9 mouse cellular contexts compared by ENCODE assay signal in genomic region chr8:126582509-126582908, GRCm38 (mm10). TPM values are rescaled to one million over a fixed set of nuclear protein-coding genes. Genes with fewer than 3 reads are reported as not detected.
DNase-seq lines count a peak whose midpoint lies in the region; ATAC-seq and TF ChIP-seq lines count a peak whose summit lies in the region.
"Had no signal": no experiment of that assay in that cellular context is flagged by ENCODE, and none has a peak within 500 bp of the region (broad histone marks: within the 10 kb centered on the region; RNA-seq: fewer than 3 reads in every experiment).

No protein-coding gene starts in this region.

- H3K27me3 ChIP-seq in intestine, embryonic 14.5 days (replicated peaks; ENCODE audit: control insufficient read depth, insufficient read depth, low read length), result no peaks in the 10 kb centered on the region
- no peaks in the 10 kb centered on the region for H3K27me3 ChIP-seq in liver, adult 2 months (ENCODE audit: control insufficient read depth, insufficient read depth, low read length)

- WGBS in intestine, embryonic 14.5 days, result 49% methylated on average over 6 of the region's 6 CpGs
- WGBS in liver, adult 2 months, result 36% methylated on average over 6 of the region's 6 CpGs

- no peak for ATAC-seq in intestine, embryonic 14.5 days (replicated peaks; ENCODE audit: low FRiP score, low TSS enrichment, low read depth)

- no peak overlapping the region for H3K4me2 ChIP-seq in intestine, embryonic 14.5 days (ENCODE audit: low read length)

- peak overlapping the region; percentile 77 for H3K27ac ChIP-seq in bone marrow macrophage, adult 2 months (ENCODE audit: insufficient read depth, low read depth, low read length)
- H3K27ac ChIP-seq in intestine, embryonic 14.5 days (ENCODE audit: low read depth), result peak overlapping the region; percentile 97; the same call in 1 of the 2 replicates
- peak overlapping the region; percentile 57 for H3K27ac ChIP-seq in liver, adult 2 months (replicated peaks; ENCODE audit: insufficient read depth, low read depth, low read length)

- peaks cover 41% of the 10 kb centered on the region for H3K4me1 ChIP-seq in bone marrow macrophage, adult 2 months (ENCODE audit: control insufficient read depth, insufficient read depth, low read length)
- peaks cover 35% of the 10 kb centered on the region for H3K4me1 ChIP-seq in intestine, embryonic 14.5 days (replicated peaks; ENCODE audit: control insufficient read depth, insufficient read depth, low read length)
- H3K4me1 ChIP-seq in liver, adult 2 months (ENCODE audit: control insufficient read depth, insufficient read depth, low read length), result peaks cover 19% of the 10 kb centered on the region

- TF ChIP-seq POLR2A in bone marrow macrophage, adult 2 months (IDR thresholded peaks at IDR 0.05; ENCODE audit: borderline replicate concordance, low read depth, low read length), result no peak
- TF ChIP-seq POLR2A in liver, adult 2 months (IDR thresholded peaks at IDR 0.05; ENCODE audit: extremely low read depth, insufficient read depth, low read length), result no peak

- H3K4me3 ChIP-seq in bone marrow macrophage, adult 2 months (ENCODE audit: insufficient read depth, low read length), result no peak overlapping the region
- no peak overlapping the region for H3K4me3 ChIP-seq in intestine, embryonic 14.5 days (ENCODE audit: low read depth, low read length)
- H3K4me3 ChIP-seq in liver, adult 2 months (ENCODE audit: insufficient read depth, low read depth, low read length), result no peak overlapping the region
- H3K4me3 ChIP-seq: erythroblast, embryonic 14.5 days had no signal

- TF ChIP-seq CTCF in bone marrow macrophage, adult 2 months (IDR thresholded peaks at IDR 0.05; ENCODE audit: low read depth, low read length), result peak; percentile 68
- TF ChIP-seq CTCF in liver, adult 2 months (IDR thresholded peaks at IDR 0.05; ENCODE audit: low read depth, low read length), result peak; percentile 85

- no peaks in the 10 kb centered on the region for H3K79me2 ChIP-seq in liver, adult 2 months (ENCODE audit: control insufficient read depth, insufficient read depth, low read length)

- H3K36me3 ChIP-seq in intestine, embryonic 14.5 days (ENCODE audit: control insufficient read depth, insufficient read depth, low read length), result peaks cover 20% of the 10 kb centered on the region
- H3K36me3 ChIP-seq in liver, adult 2 months (ENCODE audit: control insufficient read depth, insufficient read depth, low read length), result peaks cover 4% of the 10 kb centered on the region

- no peak overlapping the region for H3K9ac ChIP-seq in intestine, embryonic 14.5 days (ENCODE audit: low read length)
- no peak overlapping the region for H3K9ac ChIP-seq in liver, adult 2 months (ENCODE audit: low read depth, low read length)

- H3K9me3 ChIP-seq in intestine, embryonic 14.5 days (ENCODE audit: control insufficient read depth, low read length), result no peaks in the 10 kb centered on the region

- DNase-seq in right cerebral cortex, adult 18-20 months, result peak; percentile 59
- DNase-seq in right cerebral cortex, postnatal 36 days (ENCODE audit: low spot score in 2 of 2), result no peak
- DNase-seq in gastrocnemius, adult 8-10 months (ENCODE audit: low spot score in 2 of 2), result peak; percentile 52 to 56
- no peak for DNase-seq in intestine, embryonic 14.5 days (ENCODE audit: low spot score)
- peak; percentile 51 for DNase-seq in liver, adult 2 months (ENCODE audit: extremely low read depth, low read depth, low spot score)
- DNase-seq in neural tube, embryonic 10.5 days (ENCODE audit: extremely low spot score, low spot score), result peak; percentile 45
- peak; percentile 78 to 90 for DNase-seq in thymus, postnatal 10 days (ENCODE audit: low spot score in 2 of 2)

RNA-seq across cellular contexts. Expression of gene Irf2bp2, which starts 11.3 kb away (rescaled TPM):
- polyA plus RNA-seq in bone marrow macrophage, adult 2 months (2012; ENCODE audit: insufficient read depth, insufficient read length, missing spikeins), result 163 and 167 TPM in 2 replicates
- total RNA-seq in gastrocnemius, adult 8-10 months (2022), result 10 to 100 TPM; 22.2 to 31.2 (median 23.5) TPM
- polyA plus RNA-seq in intestine, embryonic 14.5 days (2014; fragmentation: Nextera tagmentation; extraction: Ambion mirVana), result 11.3 and 11.5 TPM in 2 replicates
- 26.3 and 39.2 TPM in 2 replicates for total RNA-seq in liver, adult 2 months (2014; rRNA removed)
- polyA plus RNA-seq in liver, adult 2 months (2012; rRNA removed), result 20.3 and 33.8 TPM in 2 replicates

Comparison
In these comparisons a context has a peak if more than half of its experiments do, and no peak if none do; other contexts are left out.
1. DNase-seq: peak in right cerebral cortex, adult 18-20 months (single experiment), gastrocnemius, adult 8-10 months (2 of 2), liver, adult 2 months (single experiment), neural tube, embryonic 10.5 days (single experiment) and thymus, postnatal 10 days (2 of 2); none in right cerebral cortex, postnatal 36 days (0 of 2) and intestine, embryonic 14.5 days (single experiment).
2. Peak in every context shown above with its lines, with median percentiles within 50 percentile points of each other: H3K27ac ChIP-seq.